Mouse (Mus musculus) liver, embryonic 14.5 days (tissue): ENCODE measurements around the gene Dph1.

ENCODE experiments used
- CTCF ChIP-seq: IDR thresholded peaks from 2 replicates; pipeline ENCODE4 v1.5.1; 2016; ENCODE audit warnings: antibody characterized with exemption, low read depth, control low read depth
- EP300 ChIP-seq: IDR thresholded peaks from 2 replicates; pipeline ENCODE4 v1.6.1; 2016; ENCODE audit warnings: antibody characterized with exemption, low read depth

- TF ChIP-seq EP300 (no peak), CTCF (no peak)
Measured at GRCm38 (mm10) chr11:75201721-75202120, 10.7 kb upstream of the Dph1 start.
